Mouse (Mus musculus): ENCODE data around the gene Adamts10. TPM values are rescaled to one million over a fixed set of nuclear protein-coding genes. Genes with fewer than 3 reads are reported as not detected.

The Adamts10 gene
- polyA plus RNA-seq (2017; shearing (Covaris generic)), result 103 TPM

GRCm38 (mm10) chr17:33523918-33524755, at the start of gene Adamts10:
TSS of gene Adamts10 (plus strand) at chr17:33524204.

DNA sequence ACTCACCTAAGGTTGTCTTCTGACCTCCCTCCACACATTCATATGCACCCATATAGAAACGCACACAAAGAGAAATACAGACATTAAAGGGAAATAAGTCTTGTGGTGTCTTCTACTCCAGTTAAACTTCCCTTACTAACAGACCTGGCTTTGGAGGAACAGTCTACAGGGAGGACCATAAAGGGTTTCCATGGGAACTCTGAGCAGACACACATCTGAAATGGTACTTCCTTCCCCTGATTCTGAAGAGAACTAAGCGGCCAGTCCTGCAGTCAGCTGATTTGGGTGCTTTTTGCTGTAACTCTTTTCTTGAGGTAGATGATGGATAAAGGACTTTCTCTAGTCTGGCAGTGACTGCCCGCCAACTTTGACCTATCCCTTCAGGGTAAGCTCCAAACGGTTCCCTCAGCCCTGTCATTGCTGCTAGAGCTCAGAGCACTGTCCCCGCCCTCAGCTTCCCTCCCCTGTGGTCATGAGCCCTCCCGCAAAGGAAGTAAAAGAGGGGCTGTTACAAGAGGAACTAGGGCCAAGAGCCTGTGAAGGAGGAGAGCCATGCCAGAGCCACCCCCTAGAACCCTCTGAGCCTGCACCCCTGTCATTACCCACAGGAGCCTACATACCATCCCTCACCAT, 31.3 kb downstream of the Adamts10 start, which contains the start of gene Myo1f:
TSS of gene Myo1f (plus strand) at position 485 of the 633 bp plus-strand sequence.

Other genes with a start within 250 kb of the Adamts10 start
- gene Zfp955b, start 234.7 kb upstream of the Adamts10 start, polyA plus RNA-seq (2017; shearing (Covaris generic)), result 8.8 TPM
- 11.9 TPM for gene Zfp81, start 165.3 kb upstream of the Adamts10 start, polyA plus RNA-seq (2017; shearing (Covaris generic))
- 14.1 TPM for gene Zfp101, start 129.6 kb upstream of the Adamts10 start, polyA plus RNA-seq (2017; shearing (Covaris generic))
- gene Actl9, start 91.3 kb upstream of the Adamts10 start, polyA plus RNA-seq (2017; shearing (Covaris generic)), result not detected
- gene Myo1f, start 31.5 kb downstream of the Adamts10 start, polyA plus RNA-seq (2017; shearing (Covaris generic)), result 0.60 TPM
- gene Zfp414, start 104.9 kb downstream of the Adamts10 start, polyA plus RNA-seq (2017; shearing (Covaris generic)), result 37.1 TPM
- not detected for gene Pram1, start 113.9 kb downstream of the Adamts10 start, polyA plus RNA-seq (2017; shearing (Covaris generic))
- 353 TPM for gene Hnrnpm, start 162.7 kb downstream of the Adamts10 start, polyA plus RNA-seq (2017; shearing (Covaris generic))
- gene March2, start 194.5 kb downstream of the Adamts10 start, polyA plus RNA-seq (2017; shearing (Covaris generic)), result 90.7 TPM
- gene Rab11b, start 236.3 kb downstream of the Adamts10 start, polyA plus RNA-seq (2017; shearing (Covaris generic)), result 330 TPM